Mouse (Mus musculus) limb, embryonic 14.5 days (tissue): ENCODE measurements around the gene Parm1. TPM values are rescaled to one million over a fixed set of nuclear protein-coding genes. Genes with fewer than 3 reads are reported as not detected.
A peak's percentile ranks its signal among the peaks of the same experiment; 100 is the strongest.

ENCODE experiments used
- ATAC-seq: fragments of 200-750 bp; cut with Nextera tagmentation; 2 replicates; pipeline ENCODE4 v1.8.0; 2017; ENCODE audit warnings: low read depth, moderate number of reproducible peaks, moderate TSS enrichment; ENCODE audit not compliant: low FRiP score
- DNase-seq: peaks from one replicate; pipeline ENCODE4 v3.0.0-alpha.2; 2015; ENCODE audit warnings: low spot score
- H3K27ac ChIP-seq: fragments of 300-500 bp; sonication (generic); replicated peaks from 2 replicates; pipeline ENCODE4 v1.5.1; 2014; ENCODE audit warnings: low read depth, mild to moderate bottlenecking, low read length, moderate library complexity, mixed read lengths
- H3K27me3 ChIP-seq: fragments of 300-500 bp; sonication (generic); 2 replicates; pipeline ENCODE4 v1.6.1; 2014; ENCODE audit warnings: low read length, mixed read lengths; ENCODE audit not compliant: control insufficient read depth, insufficient read depth
- H3K36me3 ChIP-seq: fragments of 300-500 bp; sonication (generic); 2 replicates; pipeline ENCODE4 v1.6.1; 2014; ENCODE audit warnings: mild to moderate bottlenecking, low read length, moderate library complexity, mixed read lengths; ENCODE audit not compliant: control insufficient read depth, insufficient read depth
- H3K4me1 ChIP-seq: fragments of 300-500 bp; sonication (generic); 2 replicates; pipeline ENCODE4 v1.6.1; 2014; ENCODE audit warnings: antibody characterized with exemption, low read length, mixed read lengths; ENCODE audit not compliant: control insufficient read depth, insufficient read depth
- H3K4me2 ChIP-seq: fragments of 300-500 bp; sonication (generic); replicated peaks from 2 replicates; pipeline ENCODE4 v1.6.1; 2014; ENCODE audit warnings: low read depth, mild to moderate bottlenecking, low read length, moderate library complexity; ENCODE audit not compliant: severe bottlenecking
- H3K4me3 ChIP-seq: fragments of 300-500 bp; sonication (generic); replicated peaks from 2 replicates; pipeline ENCODE4 v1.5.1; 2014; ENCODE audit warnings: low read length
- H3K9ac ChIP-seq: fragments of 300-500 bp; sonication (generic); 2 replicates; pipeline ENCODE4 v1.6.1; 2014; ENCODE audit warnings: mild to moderate bottlenecking, low read depth, low read length, moderate library complexity; ENCODE audit not compliant: severe bottlenecking
- H3K9me3 ChIP-seq: fragments of 300-500 bp; sonication (generic); 2 replicates; pipeline ENCODE4 v1.6.1; 2016; ENCODE audit warnings: low read length; ENCODE audit not compliant: control insufficient read depth
- POLR2A ChIP-seq: fragments of 200-500 bp; IDR thresholded peaks from 2 replicates; pipeline ENCODE4 v1.8.0; 2012; ENCODE audit warnings: inconsistent platforms, mild to moderate bottlenecking, moderate library complexity, borderline replicate concordance; ENCODE audit not compliant: insufficient read depth, insufficient read length; ENCODE audit errors: extremely low read depth
- WGBS: fragments of 180-500 bp; shearing (Covaris S2); extraction: QIAGEN DNeasy Blood & Tissue Kit; methylation state at CpG from one replicate; pipeline ENCODE4 v1.1.7; 2014; 5-methylcytosine and 5-hydroxymethylcytosine counted together
- polyA plus RNA-seq, 2 experiments: library from polyadenylated mRNA; depleted of rRNA in 1 of 2; stranded (reverse) in 1 of 2; unstranded in 1 of 2; fragments of >200 nt; fragmentation: Nextera tagmentation in 1 of 2; extraction: Ambion mirVana in 1 of 2; gene quantifications; 2 replicates each; pipeline versions ENCODE4 v1.2.1 to v1.2.3; 2012 to 2014

Parm1 gene
- polyA plus RNA-seq, 2 experiments = 20.8 to 27.0 TPM

DNA sequence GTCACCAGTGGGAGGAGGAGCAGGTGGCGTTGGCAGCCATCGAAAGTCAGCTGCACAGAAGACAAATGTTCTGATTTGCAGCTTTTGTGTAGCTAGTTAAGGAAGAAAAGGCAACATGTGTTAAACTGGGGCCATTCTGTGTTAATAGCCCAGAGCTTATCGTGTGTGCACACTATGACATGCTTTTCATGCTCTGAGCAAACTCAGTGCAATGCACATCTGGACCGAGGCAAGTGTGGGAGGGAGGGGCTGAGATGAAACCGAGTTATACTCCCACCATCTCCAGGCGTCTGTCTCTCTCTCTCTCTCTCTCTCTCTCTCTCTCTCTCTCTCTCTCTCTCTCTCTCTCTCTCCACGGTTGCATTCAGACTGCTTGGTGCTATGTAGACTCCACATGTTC is 82.4 kb downstream of the Parm1 start:
- no peak for ATAC-seq
- no peak overlapping the region for H3K9ac ChIP-seq
- no peak overlapping the region for H3K4me3 ChIP-seq
- WGBS = 27% methylated on average over 7 of the region's 7 CpGs
- no peak for TF ChIP-seq POLR2A
- H3K4me2 ChIP-seq = no peak overlapping the region
- no peaks in the 10 kb centered on the region for H3K36me3 ChIP-seq
- H3K27me3 ChIP-seq = no peaks in the 10 kb centered on the region
- peaks cover 12% of the 10 kb centered on the region; the same call in 1 of the 2 replicates for H3K4me1 ChIP-seq
- H3K9me3 ChIP-seq = no peaks in the 10 kb centered on the region
- H3K27ac ChIP-seq = no peak overlapping the region
- DNase-seq = no peak

DNA sequence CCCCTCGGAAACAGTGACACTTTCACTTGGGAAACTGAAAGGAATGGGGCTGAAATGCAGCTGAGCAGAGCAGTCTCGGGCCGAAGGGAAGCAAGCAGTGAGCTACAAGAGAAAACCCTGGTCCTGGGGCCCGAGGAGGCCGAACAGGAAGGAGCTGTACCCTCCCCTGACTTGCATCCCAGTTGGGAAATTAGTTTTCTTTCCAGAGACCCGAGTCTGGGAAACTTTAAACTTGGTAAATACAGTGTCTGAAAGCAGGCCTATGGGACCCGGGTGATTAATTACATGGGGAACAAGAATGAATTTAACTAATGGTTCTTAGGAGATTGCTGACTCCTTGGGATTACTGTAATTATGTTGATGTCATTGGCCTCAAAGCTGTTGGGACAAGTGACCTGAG is 85.9 kb downstream of the Parm1 start:
- H3K27ac ChIP-seq = no peak overlapping the region
- H3K27me3 ChIP-seq = no peaks in the 10 kb centered on the region
- H3K4me2 ChIP-seq = 0 out of 2 replicates have a peak overlapping the region, but pooled peaks have one; percentile 9
- DNase-seq = no peak
- 36% methylated on average over 7 of the region's 7 CpGs for WGBS
- no peak for TF ChIP-seq POLR2A
- H3K9ac ChIP-seq = no peak overlapping the region; the same call in 1 of the 2 replicates
- ATAC-seq = no peak; the same call in 1 of the 2 replicates
- H3K4me3 ChIP-seq = no peak overlapping the region
- no peaks in the 10 kb centered on the region for H3K36me3 ChIP-seq
- H3K4me1 ChIP-seq = peaks cover 8% of the 10 kb centered on the region; the same call in 1 of the 2 replicates
- no peaks in the 10 kb centered on the region for H3K9me3 ChIP-seq

DNA sequence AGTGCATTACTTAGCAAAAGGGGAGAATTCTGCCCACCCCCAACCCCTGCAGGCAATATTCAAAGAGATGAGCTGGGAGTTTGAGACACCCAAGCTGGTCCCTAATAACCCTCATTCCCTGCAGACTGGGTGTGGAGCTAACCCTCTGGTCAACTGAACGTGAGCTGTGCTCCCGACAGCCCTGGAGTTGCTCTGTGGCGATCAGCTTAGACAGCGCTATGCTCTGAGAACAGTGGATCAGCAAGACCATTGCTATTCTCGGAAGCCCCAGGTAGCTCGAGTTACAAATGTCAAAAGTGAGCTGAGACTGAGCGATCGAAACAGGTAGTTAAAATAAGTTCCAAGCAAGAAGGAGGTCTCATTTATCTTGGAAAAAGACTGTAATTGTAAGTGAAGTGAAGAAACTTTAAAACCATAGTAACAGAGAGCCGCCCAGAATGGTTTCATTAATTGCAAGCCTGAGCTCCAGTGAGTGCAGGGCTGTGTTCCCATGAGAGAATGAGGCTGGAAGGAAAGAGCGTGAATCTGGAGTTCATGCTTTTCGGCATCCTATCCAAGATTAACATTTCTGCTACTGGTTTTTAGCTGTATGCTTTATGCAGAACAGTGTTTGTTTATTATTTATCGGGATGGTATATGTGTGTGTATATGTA is 86.5 kb downstream of the Parm1 start:
- Histone ChIP-seq H3K27ac (no peak overlapping the region), H3K4me1 (peaks cover 8% of the 10 kb centered on the region; the same call in 1 of the 2 replicates), H3K9ac (no peak overlapping the region), H3K9me3 (no peaks in the 10 kb centered on the region), H3K4me3 (no peak overlapping the region), H3K4me2 (0 out of 2 replicates have a peak overlapping the region, but pooled peaks have one; percentile 9), H3K27me3 (no peaks in the 10 kb centered on the region), H3K36me3 (no peaks in the 10 kb centered on the region)
- 39% methylated on average over 12 of the region's 12 CpGs for WGBS
- peak; percentile 21 for DNase-seq
- peak; percentile 39; the same call in 1 of the 2 replicates for ATAC-seq
- no peak for TF ChIP-seq POLR2A

DNA sequence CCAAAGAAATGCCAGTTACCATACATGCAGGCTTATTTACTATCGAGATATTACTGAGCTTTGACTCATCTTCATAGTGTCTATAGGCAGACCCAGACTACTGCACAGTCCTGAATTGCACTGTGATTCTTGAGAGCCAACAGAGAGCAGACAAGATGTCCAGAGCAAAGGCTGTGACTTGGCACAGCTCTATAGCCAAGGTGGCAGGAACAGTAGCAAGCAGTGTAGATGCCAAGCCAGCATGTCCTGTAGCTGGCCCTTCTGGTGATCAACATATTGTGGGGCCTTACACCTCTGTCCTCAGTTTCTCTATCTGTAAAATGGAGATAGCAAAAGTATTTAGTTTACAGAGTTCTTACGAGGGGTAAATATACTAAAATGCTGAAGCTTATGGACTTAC is 89.8 kb downstream of the Parm1 start:
- Histone ChIP-seq H3K36me3 (no peaks in the 10 kb centered on the region), H3K9me3 (no peaks in the 10 kb centered on the region), H3K27me3 (no peaks in the 10 kb centered on the region), H3K9ac (no peak overlapping the region), H3K4me3 (no peak overlapping the region), H3K4me2 (no peak overlapping the region), H3K4me1 (peaks cover 8% of the 10 kb centered on the region; the same call in 1 of the 2 replicates), H3K27ac (no peak overlapping the region)
- ATAC-seq = no peak
- no peak for TF ChIP-seq POLR2A
- WGBS = 91% methylated on average over 2 of the region's 2 CpGs
- no peak for DNase-seq

DNA sequence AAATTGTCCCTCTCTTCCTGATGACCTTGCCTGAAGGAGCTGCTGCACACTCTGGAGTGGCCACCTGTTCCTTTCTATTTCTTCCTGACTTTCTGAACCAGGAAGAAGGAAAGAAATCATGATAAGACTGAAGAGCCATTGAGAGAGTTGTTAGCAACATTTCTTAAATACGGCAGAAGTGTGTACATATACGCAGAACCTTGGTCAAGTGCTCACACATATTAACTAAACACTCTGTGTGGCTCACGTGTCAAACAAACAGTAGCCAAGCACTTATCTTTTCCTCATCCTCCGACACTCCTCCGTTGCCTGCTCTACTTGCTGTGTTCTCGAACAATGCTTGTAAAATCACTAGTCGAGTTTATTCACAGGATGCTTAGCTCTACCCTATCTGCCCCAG is 90.4 kb downstream of the Parm1 start:
- Histone ChIP-seq H3K9me3 (no peaks in the 10 kb centered on the region), H3K27ac (no peak overlapping the region), H3K4me1 (peaks cover 8% of the 10 kb centered on the region; the same call in 1 of the 2 replicates), H3K4me3 (no peak overlapping the region), H3K27me3 (no peaks in the 10 kb centered on the region), H3K36me3 (no peaks in the 10 kb centered on the region), H3K4me2 (no peak overlapping the region), H3K9ac (no peak overlapping the region)
- TF ChIP-seq POLR2A = no peak
- DNase-seq (no peak), ATAC-seq (no peak)
- 86% methylated on average over 7 of the region's 7 CpGs for WGBS
